Mouse (Mus musculus): ENCODE results near the gene Atp1a1.

Gene Atp1a1

DNA sequence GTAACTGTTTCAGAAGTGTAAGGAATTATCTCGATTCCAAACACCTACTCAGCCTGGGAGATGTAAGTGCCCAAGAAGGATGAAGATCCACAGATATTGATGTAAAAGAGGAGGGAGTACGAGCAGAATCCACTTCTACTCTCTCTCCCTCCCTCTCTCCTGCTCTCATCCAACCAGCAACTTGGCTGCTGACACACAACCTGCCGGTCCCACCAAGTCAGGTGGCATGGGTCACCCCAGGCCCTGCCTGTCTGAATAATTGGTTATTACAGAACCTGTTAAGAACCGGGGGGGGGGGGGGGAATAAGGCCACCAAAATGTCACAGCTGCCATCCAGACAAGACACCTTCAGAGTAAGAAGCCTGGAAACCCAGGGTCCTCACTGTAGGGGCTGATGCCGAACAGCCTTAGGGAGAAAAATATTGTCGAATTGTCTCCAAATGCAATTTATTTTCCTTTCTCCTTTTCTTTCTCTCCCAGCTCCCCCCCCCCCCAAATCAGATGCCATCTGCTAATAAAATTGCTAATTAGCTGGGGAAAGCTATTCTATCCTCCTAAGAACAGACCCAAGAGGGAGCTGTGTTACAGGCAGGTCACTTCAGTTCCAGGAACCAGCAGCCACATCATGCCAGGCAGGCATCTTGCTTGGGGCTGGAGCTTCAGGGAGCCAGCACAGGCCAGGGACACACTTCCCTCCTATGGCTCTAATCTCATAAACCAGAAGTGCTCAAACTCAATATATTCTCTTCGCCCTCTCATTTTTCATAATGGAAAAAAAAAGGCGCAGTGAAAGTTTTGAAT, 6.7 kb upstream of the Atp1a1 start:
- DNase-seq, result no peak

DNA sequence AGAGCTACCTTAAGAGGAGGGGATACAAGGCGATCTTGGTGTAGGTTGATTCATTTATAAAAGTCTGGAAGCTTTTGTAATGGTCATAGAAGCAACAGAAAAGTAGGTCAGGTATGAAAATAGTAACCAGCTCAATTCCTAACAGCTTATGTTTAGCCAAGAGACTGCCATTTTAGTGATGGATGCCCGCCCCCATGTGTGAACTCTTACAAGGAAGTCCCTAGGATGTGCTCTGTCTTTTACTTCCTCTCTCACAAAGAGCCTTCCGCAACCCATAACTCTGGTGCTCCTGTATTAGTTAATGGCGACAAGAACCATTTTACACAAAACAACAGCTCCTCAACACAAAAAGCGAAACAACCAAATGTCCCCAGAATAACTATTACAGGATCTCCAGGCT, 4.8 kb upstream of the Atp1a1 start:
- DNase-seq, result no peak

DNA sequence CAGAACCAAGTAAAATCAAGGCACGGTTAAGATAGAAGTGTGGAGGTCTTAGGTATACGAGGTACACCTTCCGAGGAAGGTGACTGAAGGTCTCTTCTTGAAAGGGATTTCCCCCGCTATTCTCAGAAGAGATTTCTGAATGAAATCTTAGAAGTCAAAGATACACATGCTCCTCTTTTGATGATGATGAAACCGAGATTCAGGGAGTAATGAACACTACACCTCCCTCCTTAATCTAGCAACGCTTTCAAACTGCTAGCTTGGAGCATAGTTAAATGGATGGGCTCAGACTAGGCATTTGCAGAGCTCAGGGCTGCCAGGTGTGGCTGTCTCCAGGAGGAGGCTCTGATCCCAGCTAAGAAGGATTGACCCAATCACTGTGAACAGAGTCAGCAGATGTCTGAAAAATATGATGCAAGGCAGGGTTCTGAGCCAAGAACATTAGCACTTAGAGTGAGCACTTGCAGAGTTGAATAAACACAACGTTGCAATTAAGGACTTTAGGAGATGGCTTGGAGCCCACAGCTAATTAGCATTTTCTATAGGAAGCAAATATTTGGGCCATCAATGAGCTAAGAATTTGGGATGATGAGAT, 2.5 kb upstream of the Atp1a1 start:
- DNase-seq, result no peak

DNA sequence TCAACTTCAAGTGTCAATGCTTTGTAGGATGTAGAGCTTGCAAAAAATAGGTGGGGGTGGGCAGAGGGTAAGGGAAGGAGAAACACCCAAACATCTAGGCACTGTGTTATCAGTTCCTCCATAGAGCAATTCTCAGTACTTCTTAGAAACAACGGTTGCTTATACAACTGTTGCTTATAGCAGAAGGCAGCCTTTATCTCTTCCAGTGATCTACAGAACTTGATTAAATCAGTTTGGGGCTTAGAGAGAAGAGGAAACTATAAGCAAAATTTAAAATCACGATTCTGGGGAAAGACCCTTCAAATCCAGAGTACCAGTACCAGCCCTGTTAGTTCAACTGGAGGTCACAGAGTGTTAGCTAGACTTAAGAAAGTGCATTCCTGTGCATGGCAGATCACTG, 1.2 kb upstream of the Atp1a1 start:
- DNase-seq, result no peak

DNA sequence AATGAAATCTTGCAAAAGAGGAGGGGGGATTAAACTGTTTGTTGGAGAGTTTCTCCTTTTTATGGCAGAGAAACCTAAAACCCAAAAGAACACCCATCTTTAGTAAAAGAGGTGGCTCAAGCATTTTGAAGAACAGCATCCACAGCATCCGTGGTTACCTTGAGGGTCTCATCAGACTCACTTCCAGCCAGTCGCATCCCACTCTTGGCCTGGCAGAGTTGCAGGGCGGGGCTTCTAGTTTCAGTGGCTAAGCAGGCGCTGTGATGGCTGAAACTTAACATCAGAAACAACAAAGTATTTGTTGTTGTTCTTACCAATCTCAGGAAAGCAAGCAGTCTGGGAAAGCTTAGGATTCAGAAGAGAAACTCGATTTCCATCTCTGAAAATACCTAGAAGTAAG, 807 bp upstream of the Atp1a1 start:
- DNase-seq, result peak in 1 of 2 experiments; percentile 49

DNA sequence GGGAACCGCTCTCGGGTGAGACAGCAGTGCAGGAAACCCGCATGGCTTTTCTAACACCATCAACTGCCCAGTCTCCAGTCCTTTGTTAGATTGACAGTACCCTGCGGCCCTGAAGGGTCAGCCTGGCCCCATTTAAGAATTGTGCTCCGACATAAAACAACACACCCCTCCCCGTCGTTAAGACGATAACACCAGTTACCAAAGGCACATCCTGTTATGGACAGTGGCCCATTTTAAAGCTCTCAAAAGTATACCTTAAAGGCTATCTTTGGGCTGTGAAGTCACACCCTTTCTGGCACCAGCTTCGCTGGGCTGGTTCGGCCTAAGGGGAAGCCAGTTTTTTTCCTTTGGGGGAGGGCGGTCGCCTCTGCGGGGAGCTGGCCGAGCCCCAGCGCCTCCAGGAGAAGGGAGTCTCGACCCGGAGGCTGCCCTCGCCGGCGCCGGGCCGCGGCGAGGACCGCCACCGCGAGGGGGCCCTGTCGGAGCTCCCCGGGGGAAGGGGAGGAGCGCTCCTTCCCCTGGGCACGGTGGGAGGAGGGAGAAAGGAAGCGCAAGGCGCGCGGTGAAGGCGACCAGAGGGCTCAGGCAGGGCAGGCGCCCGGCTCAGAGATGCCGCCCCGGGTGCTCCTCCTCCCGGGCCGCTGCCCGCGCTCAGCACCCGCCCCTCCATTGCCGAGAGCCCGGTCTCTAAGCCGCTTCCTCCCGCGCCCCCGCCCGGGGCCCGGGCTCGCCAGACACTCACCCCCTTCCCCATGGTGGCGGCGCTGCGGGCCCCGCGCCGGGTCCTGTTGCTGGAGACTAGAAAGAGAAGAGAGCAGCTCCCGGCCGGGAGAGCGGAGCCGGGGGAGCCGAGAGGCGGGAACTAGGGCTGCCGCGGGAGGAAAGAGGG, 579 bp downstream of the Atp1a1 start:
- peak; percentile 92 to 94 for DNase-seq

DNA sequence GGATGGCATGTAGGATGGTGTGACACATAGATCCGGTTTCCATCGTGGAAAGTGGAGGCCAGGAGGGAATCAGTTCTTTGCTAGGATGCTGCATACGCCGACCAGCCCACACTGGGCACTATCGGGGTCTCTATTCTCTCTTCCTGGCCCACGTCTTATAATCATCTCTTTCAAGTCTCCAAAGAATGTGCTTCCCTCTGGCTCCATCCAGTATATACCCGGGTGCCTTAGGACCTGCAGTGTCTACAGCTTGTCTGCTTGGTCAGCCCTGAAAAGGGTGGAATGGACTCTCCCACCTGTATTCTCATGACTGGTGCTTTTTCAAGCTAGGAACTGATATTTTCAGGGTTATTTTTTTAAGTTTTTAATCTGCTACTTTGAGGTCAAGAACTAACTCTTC, 1.3 kb downstream of the Atp1a1 start:
- DNase-seq, result no peak

DNA sequence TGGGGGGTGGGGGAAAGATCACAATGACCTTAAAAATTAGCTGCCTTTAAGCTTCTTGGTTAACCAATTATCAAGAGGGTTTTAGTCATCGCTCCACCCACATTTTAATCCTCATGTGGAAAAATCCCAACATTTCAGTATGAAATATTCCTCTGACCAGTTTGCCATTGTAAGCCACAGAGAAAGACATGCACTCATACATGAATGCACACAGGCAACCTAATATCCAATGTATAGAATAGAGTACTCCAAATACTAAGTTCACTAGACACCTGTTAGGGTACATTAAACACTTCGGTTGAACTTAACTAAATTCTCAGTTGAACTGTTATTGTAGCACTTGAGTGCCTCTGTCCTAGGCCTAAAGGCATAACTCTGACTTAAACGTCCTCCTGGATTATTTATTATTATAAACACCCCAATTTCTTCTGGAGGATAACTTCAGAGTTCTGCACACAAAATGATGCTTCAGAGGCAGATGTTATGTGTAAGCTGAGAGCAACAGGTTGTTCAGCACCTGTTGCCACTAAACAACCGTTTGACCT, 1.9 kb downstream of the Atp1a1 start:
- DNase-seq, result no peak

DNA sequence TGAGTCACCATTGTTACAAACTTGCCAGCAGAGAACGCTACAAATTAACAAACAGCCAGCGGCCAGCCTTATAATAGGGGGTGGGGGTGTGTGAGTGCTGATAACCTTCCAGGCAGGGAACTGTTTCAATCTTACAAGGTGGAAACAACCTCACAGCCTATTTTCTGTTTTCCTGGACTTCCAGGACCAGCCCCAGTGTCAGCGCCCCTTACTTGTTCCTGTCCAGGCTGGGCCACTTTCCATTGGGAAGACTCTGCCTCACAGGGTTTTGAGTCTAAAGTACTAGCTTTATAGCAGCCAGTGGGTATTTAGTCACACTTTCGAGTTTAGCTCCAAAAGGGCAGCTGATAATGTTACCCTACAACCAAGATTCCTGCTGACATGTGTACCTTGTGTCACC, 2.8 kb downstream of the Atp1a1 start:
- peak in 1 of 2 experiments; percentile 31 for DNase-seq

DNA sequence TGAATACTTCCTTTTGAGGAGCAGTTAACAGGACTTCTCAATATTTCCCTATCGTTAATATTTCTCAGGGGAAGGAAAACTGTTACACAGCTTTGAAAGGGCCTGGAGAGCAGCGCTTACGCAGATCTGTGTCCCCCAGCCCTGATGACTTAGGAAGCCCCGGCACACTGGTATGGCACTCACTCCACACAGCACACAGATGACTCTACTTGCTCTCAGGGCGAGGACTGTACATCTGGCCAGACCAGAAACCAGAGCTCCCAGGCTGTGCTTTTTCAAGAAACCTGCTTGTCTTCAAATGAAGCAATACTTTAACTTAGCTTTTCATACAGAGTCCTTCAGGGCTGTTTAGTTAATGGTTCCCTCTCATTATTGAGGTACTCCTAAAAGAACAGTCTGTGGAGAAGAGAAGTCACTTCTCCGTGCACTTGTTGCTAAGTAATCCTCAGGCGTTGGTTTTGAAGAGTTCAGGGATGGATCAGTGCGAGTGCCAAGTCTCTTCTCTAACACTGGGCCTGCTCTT, 3.4 kb downstream of the Atp1a1 start:
- DNase-seq, result no peak

DNA sequence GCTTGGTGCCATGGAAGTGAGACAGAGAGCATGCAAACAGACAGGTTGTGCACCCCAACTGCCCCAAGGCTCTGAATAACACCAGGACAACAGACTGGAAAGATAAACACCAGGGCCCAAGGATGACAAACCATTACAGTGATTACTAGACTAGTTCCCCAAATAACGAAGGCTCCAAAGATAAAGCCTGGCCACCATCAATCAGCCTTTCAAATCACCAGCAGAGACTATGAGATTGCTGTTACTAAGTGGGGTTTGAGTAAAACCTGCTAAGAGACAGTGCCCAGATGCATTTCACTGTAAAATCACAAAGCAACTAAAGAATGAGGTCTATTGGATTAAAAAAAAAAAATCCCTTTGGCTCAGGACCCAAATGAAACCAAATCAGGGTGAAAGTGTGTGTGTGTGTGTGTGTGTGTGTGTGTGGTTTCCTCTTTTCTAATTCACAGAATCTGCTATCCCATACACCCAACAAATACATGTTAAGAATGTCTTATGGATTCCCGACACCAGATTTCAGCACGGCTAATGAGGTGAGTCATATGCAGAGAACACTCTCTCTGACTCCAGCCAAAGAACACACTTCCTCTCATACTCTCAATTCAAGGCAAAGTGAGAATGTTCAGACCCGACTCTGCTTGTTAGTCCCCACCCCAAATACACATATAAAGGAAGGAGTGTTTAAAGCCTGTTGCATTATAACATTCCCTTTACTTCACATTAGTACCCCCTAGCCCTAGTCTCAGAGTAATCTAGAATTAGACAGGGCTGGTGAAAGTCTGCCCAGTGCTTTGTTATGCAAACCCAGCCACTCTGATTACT, 4.4 kb downstream of the Atp1a1 start:
- DNase-seq, result peak in 1 of 2 experiments; percentile 13

DNA sequence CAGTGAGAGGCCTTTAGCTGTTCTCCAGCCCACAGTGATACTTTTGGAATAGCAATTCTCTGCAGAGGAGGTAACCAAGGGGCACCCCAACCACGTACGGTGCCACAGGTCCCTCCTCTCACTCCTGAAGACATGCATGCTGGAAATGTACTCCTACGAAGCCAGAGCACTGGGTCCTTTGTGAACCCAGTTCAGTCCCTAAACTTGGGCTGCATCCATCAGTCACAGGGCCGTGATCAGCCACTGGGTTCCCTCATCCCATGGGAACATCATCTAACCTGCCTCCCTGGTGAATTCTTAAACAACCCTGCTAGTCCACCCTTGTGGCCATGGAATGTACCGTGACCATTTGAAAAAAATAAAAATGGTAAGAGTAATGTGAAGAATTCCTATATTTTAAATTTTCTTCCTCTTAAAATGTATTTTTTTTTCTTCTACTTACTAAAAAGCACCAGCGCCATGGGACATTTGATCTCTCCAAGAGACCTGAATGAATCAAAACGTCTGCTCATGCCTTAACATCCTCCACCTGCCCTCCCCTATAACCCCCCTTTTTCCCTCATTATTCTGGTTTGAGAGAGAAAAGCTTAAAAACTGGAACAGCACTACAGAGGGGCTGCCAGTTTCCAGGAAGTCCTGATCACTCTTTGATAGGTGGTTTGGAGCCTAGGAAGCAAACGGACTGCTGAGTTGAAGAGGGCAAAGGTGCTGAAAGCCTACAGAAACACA, 5.1 kb downstream of the Atp1a1 start:
- peak in 1 of 2 experiments; percentile 27 for DNase-seq

DNA sequence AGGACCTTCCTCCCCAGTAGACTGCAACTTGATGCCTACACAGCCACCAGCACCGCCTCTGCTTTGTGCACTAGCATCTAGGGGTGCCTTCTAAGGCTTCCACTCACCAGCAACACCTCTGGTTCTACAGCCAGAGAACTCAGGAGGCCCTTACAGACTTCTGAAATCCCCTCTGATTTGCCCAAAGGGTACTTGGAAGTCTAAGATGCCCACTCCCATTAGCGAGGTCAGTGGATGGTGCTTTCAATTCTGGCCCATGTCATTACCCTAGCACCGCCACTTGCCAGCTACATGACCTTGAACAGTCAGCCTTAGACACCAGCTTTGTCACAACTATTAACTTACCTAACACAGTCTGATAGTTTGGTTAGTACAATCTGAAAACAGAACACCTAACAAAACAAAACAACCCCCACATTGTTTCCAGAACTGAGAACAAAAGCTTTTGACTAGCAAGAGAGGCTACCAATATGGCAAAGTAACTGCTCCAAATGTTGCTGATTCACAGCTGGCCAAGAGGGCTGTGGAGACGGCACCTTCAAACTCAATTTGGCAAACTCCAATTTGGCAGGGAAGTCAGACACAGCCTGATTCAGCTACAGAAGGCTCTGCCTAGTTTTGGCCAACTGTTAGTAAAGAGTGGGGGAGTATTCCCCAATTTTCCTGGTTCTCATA, 6.1 kb downstream of the Atp1a1 start:
- peak in 1 of 2 experiments; percentile 20 for DNase-seq

DNA sequence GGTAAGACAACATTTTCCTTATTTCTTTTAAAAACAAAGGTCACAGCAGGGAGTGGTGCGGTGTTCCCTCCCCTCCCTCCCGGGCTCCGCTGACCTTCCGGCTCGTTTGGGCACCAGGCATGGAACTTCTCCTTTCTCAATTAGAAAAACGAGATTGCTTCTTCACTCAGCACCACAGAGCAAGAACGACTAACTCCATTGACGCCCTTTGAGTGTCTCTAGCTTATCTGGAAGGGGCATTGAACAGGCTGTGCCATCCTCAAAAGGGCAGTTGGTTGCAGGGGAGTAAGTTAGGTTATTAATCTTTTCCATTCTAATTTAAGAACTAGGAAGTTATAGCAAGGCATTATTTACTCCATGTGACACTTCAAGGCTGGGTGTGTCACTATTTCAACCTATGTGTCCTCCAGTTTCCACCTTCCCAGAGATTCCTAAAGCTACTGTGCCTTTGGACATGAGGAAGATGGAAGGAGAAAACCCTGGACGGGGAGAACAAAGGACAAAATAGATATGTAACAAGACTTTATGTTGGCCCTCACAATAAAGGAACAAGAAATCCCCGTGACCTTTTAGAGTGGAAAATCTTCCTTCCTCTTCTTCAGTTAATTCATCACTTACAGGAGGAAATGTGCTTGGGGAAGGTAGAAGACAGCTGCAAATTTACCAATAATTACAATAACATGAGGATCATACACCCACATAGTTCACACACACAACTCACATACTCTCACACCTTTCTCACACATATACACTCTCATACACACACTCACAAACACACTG, 7.0 kb downstream of the Atp1a1 start:
- peak in 1 of 2 experiments; percentile 51 for DNase-seq

DNA sequence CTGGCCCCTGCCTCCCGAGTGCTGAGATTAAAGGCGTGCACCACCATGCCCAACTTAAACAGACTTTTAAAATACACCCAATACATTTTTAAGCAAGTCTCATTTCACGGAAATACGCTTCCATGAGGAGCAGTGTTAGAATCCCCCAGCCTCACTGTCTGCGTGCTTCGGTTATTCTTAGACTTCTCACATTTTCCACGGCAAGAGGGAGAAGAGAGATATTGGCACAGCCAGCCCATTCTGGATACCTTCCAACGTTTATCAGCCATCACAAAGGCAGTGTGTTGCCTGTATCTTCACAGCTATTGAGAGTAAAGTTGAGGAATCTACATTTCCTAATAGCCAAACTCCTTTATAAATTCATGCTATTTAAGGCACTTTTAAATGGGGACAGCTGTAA, 7.8 kb downstream of the Atp1a1 start:
- DNase-seq, result peak in 1 of 2 experiments; percentile 77

DNA sequence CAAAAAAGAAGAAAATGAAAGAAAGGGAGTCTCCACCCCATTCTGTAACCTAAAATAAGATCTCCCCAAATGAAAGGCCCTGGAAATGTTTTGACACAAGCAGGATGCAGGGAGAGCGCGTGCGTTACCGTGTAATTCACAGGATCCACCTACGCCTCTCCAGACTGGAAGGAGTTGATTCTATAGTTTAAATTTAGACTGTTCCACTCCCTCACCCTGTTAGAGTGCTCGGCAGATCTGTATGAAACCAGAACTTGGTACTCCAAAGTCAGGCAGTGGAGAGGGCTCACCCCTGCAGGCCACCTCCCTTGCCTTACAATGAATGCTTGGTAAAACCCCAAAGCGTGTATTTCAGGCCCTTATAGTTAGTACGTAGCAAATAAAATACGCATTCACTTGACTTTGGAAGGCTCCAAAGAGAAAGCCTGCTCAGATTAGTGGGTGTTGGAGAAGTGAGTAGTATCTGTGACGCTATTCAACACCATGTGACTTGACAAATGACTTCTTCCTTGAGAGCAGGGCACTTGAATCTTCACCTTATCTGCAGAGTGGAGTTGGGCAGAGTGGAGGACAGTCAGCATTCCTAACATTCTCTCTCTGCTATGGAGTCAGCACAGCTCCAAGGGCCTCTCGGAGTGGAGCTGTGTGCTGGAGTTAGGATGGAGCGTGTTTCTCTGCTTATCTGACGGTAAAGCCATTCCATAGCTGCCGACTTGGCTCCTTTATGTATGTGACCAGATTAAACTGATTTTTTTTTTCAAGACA, 8.4 kb downstream of the Atp1a1 start:
- DNase-seq, result peak in 1 of 2 experiments; percentile 30

DNA sequence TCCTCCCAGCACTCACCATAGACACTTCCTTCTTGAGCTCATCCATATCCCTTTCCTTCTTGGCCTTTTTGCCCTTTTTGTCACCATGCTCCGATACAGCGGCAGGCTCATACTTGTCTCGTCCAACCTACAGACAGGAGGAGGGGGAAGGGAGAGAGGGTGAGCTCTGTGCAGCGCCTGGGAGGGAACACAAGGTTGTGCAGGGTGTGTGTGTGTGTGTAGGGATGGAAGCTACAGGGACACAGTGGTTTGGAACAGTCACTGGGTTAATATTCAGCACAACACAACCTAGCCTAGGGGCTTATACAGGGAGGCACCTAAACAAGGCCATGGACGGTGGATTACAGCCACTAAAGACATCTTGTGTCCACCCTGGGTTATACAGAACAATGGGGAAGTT, 9.5 kb downstream of the Atp1a1 start:
- peak in 1 of 2 experiments; percentile 14 for DNase-seq

DNA sequence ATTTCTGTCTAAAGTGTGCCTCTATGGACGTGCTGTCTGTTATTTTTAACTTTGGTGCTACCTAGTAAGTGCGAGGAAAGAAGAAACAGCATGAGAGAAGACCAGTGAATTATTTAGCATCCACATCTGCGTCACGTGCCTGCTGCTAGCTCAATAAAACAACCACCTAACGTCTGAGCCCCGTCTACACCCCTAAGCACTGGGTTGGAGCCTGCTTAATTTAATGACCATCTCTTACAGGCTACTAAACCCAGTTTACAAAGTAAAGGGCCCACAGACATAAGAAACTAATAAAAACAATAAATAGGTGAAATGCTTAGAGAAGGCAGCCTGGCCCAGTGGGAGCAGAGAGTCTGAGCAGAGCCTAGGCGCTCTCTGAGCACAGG, 11.2 kb downstream of the Atp1a1 start:
- no peak for DNase-seq

Data from cerebellum, postnatal 25 days (tissue).